Mouse (Mus musculus): ENCODE measurements at regions not wholly inside any gene's neighbourhood (a gene's known extent, or its start where the extent isn't known, plus 50 kb on each side); places are given as distances from the start of the nearest gene placed in this dataset.

DNA sequence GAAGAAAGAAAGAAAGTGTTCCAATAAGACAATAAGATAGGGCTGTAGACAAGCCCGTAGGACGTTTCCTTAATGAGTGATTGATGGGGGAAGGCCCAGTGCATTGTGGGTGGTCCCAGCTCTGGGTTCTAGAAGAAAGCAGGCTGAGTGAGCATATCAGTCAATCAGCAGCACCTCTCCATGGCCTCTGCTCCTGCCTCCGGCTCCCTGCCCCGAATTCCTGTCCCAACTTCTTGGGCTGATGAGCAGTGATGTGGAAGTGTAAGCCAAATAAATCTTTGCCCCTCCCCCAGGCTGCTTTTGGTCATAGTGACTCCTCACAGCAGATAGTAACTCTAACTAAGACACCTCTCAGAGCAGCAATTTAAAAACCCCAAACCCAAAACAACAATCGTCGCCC is 256.2 kb upstream of the Dio3 start:
- TF ChIP-seq CTCF (IDR thresholded peaks at IDR 0.05; ENCODE audit: low read depth) (no peak), EP300 (IDR thresholded peaks at IDR 0.05; ENCODE audit: low read depth) (no peak)

Data from liver, postnatal 0 days (tissue).